Mouse (Mus musculus) ES-E14 (cell line): ENCODE results near the gene Chp2.

Source experiments
- CHD2 ChIP-seq: IDR thresholded peaks from 2 replicates; pipeline ENCODE4 v1.6.1; 2014; ENCODE audit warnings: mild to moderate bottlenecking, low read depth, low read length, inconsistent platforms
- HCFC1 ChIP-seq: IDR thresholded peaks from 2 replicates; pipeline ENCODE4 v1.6.1; 2012; ENCODE audit warnings: low read length, inconsistent platforms, borderline replicate concordance; ENCODE audit not compliant: insufficient read depth

DNA sequence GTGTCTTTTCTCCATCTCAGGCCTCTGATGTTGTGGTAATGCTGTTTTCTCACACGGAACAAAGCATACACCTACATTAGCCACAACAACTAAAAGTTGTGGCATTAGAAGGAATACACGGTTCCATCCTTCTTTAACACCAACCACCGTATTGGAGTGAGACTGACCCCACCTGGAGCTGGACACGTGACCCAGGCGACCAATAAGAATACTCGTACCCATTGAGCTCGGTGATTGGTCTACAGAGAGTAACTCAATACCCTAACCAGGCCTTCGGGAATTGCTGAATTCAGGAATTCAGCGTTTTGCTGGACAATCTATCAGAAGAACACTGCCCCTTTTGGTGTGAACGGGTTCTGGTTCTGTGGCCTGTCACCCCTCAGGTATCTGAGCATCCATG, 28.2 kb upstream of the Chp2 start:
- TF ChIP-seq CHD2 (no peak), HCFC1 (no peak)
